Mouse (Mus musculus) lung, adult 2 months (tissue): ENCODE measurements around the gene Ppp1r14a.

Experiments
- CTCF ChIP-seq: fragments of 200-500 bp; IDR thresholded peaks from 2 replicates; pipeline ENCODE4 v1.5.1; 2011; ENCODE audit warnings: mild to moderate bottlenecking, low read length, control low read depth; ENCODE audit not compliant: insufficient read depth
- POLR2A ChIP-seq: fragments of 200-500 bp; IDR thresholded peaks from 2 replicates; pipeline ENCODE4 v1.6.1; 2011; ENCODE audit warnings: low read depth, mild to moderate bottlenecking, control low read depth, low read length, borderline replicate concordance; ENCODE audit errors: extremely low read depth

GRCm38 (mm10) chr7:29279924-29280323 is 9.2 kb upstream of the Ppp1r14a start:
- TF ChIP-seq CTCF (no peak), POLR2A (no peak)
